Comparison of ENCODE assay signal across 14 mouse cellular contexts in genomic region chr2:167668426-167668825, GRCm38 (mm10). TPM values are rescaled to one million over a fixed set of nuclear protein-coding genes. Genes with fewer than 3 reads are reported as not detected.
"Had no signal": no experiment of that assay in that cellular context is flagged by ENCODE, and none has a peak within 500 bp of the region (broad histone marks: within the 10 kb centered on the region; RNA-seq: fewer than 3 reads in every experiment).

No protein-coding gene starts in this region.

- H3K27ac ChIP-seq: intestine, embryonic 15.5 days; layer of hippocampus, adult 2 months; liver, embryonic 13.5 days had no signal

- H3K4me3 ChIP-seq: intestine, embryonic 15.5 days; layer of hippocampus, adult 2 months; liver, embryonic 13.5 days had no signal

- H3K4me2 ChIP-seq: intestine, embryonic 15.5 days; liver, embryonic 13.5 days; midbrain, embryonic 11.5 days had no signal

- H3K36me3 ChIP-seq: intestine, embryonic 15.5 days; liver, embryonic 13.5 days had no signal

- H3K27me3 ChIP-seq: intestine, embryonic 15.5 days had no signal

- H3K9ac ChIP-seq: intestine, embryonic 15.5 days; liver, embryonic 13.5 days had no signal

- DNase-seq: layer of hippocampus, adult 9-11 months; liver, embryonic 13.5 days; lung, adult 2 months; lung, postnatal 14 days; lung, postnatal 4 days; midbrain, embryonic 14.5 days; thymus, adult 18-20 months; thymus, postnatal 36 days had no signal

- H3K9me3 ChIP-seq: intestine, embryonic 15.5 days; liver, embryonic 13.5 days had no signal

- ATAC-seq: intestine, embryonic 15.5 days had no signal

RNA-seq across cellular contexts. Expression of gene Gm20431, which starts 7.1 kb away (rescaled TPM):
- polyA plus RNA-seq: liver, embryonic 13.5 days; liver, embryonic 16.5 days; neural tube, embryonic 11.5 days; urinary bladder, adult 2 months had no signal
